Mouse (Mus musculus): ENCODE measurements around the gene Dohh. TPM values are rescaled to one million over a fixed set of nuclear protein-coding genes. Genes with fewer than 3 reads are reported as not detected.
A peak's percentile ranks its signal among the peaks of the same experiment; 100 is the strongest.

The Dohh gene
- polyA plus RNA-seq (2014; fragmentation: Nextera tagmentation; extraction: Ambion mirVana): 61.4 and 67.1 TPM in 2 replicates

DNA sequence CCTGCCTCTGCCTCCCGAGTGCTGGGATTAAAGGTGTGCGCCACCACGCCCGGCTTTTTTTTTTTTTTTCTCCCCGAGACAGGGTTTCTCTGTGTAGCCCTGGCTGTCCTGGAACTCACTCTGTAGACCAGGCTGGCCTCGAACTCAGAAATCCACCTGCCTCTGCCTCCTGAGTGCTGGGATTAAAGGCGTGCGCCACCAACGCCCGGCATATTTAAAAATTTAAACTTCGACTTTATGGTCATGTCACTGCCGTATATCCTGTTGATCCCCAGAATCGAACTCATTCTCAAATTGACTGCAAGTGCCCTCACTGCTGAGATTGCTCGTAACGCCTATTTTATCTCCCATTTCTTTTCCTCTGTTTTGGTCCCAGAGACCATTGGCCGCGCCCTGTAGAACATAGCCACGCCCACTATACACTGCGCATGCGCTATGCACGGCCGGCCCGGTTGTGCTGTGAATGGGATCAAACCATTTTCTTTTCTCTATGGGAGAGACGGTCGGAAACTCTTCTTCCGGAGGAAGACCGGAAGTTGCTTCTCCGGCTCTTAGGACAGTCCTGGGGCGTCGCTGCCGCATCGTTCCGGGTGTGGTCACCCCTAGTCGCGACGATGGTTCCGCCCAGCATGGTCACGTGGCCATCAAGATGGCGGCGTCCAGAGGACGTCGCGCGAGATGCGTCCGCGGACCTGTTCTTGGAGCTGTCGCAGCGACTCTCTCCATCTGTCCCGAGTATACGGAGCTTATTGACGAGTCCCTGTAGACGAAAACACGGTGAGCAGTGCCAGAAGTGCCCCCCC, at the start of gene Dohh, which contains the start of gene Gm48551:
Gene Dohh, plus strand, starts transcription at position 627 of the 803 bp plus-strand sequence.
Gene Gm48551, plus strand, starts transcription at position 665 of the 803 bp plus-strand sequence.
- no peaks in the 10 kb centered on the region for H3K27me3 ChIP-seq (replicated peaks; ENCODE audit: control insufficient read depth, insufficient read depth, low read length)
- DNase-seq (ENCODE audit: low spot score) (peak; percentile 99), ATAC-seq (ENCODE audit: low read depth) (peak; percentile 97)
- 5% methylated on average over 50 of the region's 54 CpGs for WGBS
- 0 out of 2 replicates have a peak, but pooled peaks cover 10% of the 10 kb centered on the region for H3K4me1 ChIP-seq (ENCODE audit: control insufficient read depth, insufficient read depth, low read length)
- H3K36me3 ChIP-seq (ENCODE audit: control insufficient read depth, insufficient read depth, low read length): peaks cover 33% of the 10 kb centered on the region
- peak within 1 kb of the TSS; percentile 99 for H3K4me3 ChIP-seq (ENCODE audit: low read depth, low read length)
- H3K9me3 ChIP-seq (ENCODE audit: control insufficient read depth, low read length): no peaks in the 10 kb centered on the region
- peak within 1 kb of the TSS; percentile 86 for H3K9ac ChIP-seq (ENCODE audit: low read depth, low read length)
- peak within 1 kb of the TSS; percentile 83 for H3K27ac ChIP-seq (replicated peaks; ENCODE audit: low read depth, low read length)
- peak within 1 kb of the TSS; percentile 90 for H3K4me2 ChIP-seq (ENCODE audit: low read depth, low read length)

DNA sequence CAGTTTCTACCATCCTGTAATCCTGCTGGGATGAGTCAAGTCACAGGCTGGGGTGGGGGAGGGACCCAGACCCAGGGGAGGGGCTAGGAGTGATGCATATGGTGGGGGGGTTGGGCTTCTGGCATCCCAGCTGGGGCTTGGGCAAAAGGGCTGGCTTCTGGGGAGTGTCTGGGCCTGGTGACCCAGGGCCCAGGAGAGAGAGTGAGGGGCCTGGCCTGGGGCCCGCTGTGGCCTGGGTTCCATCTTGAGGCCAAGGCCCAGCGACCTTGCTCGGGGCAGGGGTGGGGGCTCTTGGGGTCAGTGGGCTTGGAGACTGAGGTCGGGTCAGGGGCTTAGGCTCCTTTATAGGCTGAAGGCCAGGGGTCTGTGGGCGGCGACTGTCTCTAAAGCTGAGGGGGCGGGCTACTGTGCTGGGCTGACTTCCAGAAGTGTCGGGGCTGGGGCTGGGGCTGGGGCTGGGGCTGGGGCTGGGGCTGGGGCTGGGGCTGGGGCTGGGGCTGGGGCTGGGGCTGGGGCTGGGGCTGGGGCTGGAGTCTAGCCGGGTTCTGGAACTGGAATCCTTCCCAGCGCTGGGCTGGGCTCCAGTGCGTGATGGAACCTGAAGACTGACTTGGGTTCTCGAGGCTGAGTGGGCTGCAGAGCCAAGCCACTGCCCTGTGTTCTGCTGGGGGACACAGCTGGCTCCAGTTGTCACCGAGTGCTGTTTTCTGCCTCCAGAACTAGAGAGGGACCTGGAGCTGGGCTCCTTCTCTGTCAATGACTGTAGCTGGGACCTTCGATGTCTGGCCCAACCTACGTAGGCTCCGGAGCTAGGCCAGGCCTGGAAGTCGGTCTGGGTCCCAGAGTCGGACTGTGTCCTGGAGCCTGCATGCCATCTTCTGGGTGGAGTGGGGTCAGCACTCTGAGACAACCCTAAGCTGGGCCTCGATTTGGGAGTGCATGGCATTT, 48.6 kb upstream of the Dohh start:
- Histone ChIP-seq H3K4me1 (ENCODE audit: control insufficient read depth, insufficient read depth, low read length) (peaks cover 13% of the 10 kb centered on the region), H3K27me3 (replicated peaks; ENCODE audit: control insufficient read depth, insufficient read depth, low read length) (peaks cover 24% of the 10 kb centered on the region), H3K36me3 (ENCODE audit: control insufficient read depth, insufficient read depth, low read length) (no peaks in the 10 kb centered on the region), H3K9ac (ENCODE audit: low read depth, low read length) (0 out of 2 replicates have a peak overlapping the region, but pooled peaks have one; percentile 45), H3K4me3 (ENCODE audit: low read depth, low read length) (no peak overlapping the region), H3K4me2 (ENCODE audit: low read depth, low read length) (peak overlapping the region; percentile 8; the same call in 1 of the 2 replicates), H3K27ac (replicated peaks; ENCODE audit: low read depth, low read length) (peak overlapping the region; percentile 86), H3K9me3 (ENCODE audit: control insufficient read depth, low read length) (no peaks in the 10 kb centered on the region)
- peak; percentile 68 for DNase-seq (ENCODE audit: low spot score)
- WGBS: 35% methylated on average over 14 of the region's 19 CpGs
- peak; percentile 55 for ATAC-seq (ENCODE audit: low read depth)

- Histone ChIP-seq H3K36me3 (ENCODE audit: control insufficient read depth, insufficient read depth, low read length) (no peaks in the 10 kb centered on the region), H3K4me1 (ENCODE audit: control insufficient read depth, insufficient read depth, low read length) (peaks cover 13% of the 10 kb centered on the region), H3K27ac (replicated peaks; ENCODE audit: low read depth, low read length) (peak overlapping the region; percentile 86), H3K9ac (ENCODE audit: low read depth, low read length) (no peak overlapping the region), H3K27me3 (replicated peaks; ENCODE audit: control insufficient read depth, insufficient read depth, low read length) (peaks cover 28% of the 10 kb centered on the region), H3K9me3 (ENCODE audit: control insufficient read depth, low read length) (no peaks in the 10 kb centered on the region), H3K4me3 (ENCODE audit: low read depth, low read length) (no peak overlapping the region), H3K4me2 (ENCODE audit: low read depth, low read length) (no peak overlapping the region)
- no peak for DNase-seq (ENCODE audit: low spot score)
- no peak for ATAC-seq (ENCODE audit: low read depth)
- WGBS: 85% methylated on average over 4 of the region's 4 CpGs
Measured at GRCm38 (mm10) chr10:81336558-81336957, 47.7 kb upstream of the Dohh start.

DNA sequence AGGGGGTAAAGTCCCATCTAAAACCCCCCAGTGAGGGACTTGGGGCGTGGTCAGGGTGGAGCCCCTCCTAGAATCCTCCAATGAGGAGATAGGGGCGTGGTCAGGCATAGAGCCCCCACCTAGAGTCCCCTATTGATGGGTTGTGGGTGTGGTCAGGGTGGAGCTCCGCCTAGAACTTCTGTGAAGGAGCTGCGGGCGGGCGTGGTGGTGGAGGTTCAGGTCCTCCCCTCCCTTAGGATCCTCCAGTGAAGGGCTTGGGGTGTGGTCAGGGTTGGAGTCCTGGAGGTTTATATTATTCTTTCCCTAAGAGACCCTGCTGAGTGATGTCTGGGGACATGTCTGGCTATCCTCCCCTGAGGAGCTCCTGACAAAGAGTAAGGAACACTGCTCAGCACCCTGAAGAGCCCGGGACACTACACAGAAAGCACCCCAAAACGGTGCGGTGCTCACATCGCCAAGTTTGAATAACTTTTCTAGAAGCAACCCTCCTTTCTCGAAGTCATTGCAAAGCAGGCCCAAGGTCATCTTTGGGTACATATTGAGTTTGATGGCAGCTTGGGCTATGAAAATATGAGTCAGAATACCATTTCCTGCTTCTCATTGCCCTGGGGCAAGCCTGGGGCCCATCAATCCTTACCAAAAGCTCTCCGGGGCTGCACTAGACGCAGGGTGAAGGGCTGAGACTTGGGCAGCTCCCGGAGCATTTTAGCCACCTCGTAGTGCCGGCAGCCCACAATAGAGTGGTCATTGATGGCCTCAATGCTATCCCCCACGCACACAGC, 43.5 kb upstream of the Dohh start:
- H3K4me1 ChIP-seq (ENCODE audit: control insufficient read depth, insufficient read depth, low read length): peaks cover 5% of the 10 kb centered on the region
- H3K36me3 ChIP-seq (ENCODE audit: control insufficient read depth, insufficient read depth, low read length): no peaks in the 10 kb centered on the region; the same call in 1 of the 2 replicates
- no peak overlapping the region for H3K9ac ChIP-seq (ENCODE audit: low read depth, low read length)
- DNase-seq (ENCODE audit: low spot score) (no peak), ATAC-seq (ENCODE audit: low read depth) (no peak)
- no peak overlapping the region for H3K27ac ChIP-seq (replicated peaks; ENCODE audit: low read depth, low read length)
- peaks cover 47% of the 10 kb centered on the region for H3K27me3 ChIP-seq (replicated peaks; ENCODE audit: control insufficient read depth, insufficient read depth, low read length)
- no peak overlapping the region for H3K4me3 ChIP-seq (ENCODE audit: low read depth, low read length)
- no peak overlapping the region for H3K4me2 ChIP-seq (ENCODE audit: low read depth, low read length)
- 33% methylated on average over 17 of the region's 17 CpGs for WGBS
- H3K9me3 ChIP-seq (ENCODE audit: control insufficient read depth, low read length): no peaks in the 10 kb centered on the region

- no peak overlapping the region for H3K9ac ChIP-seq (ENCODE audit: low read depth, low read length)
- DNase-seq (ENCODE audit: low spot score): no peak
- no peak overlapping the region for H3K4me2 ChIP-seq (ENCODE audit: low read depth, low read length)
- 37% methylated on average over 16 of the region's 16 CpGs for WGBS
- no peaks in the 10 kb centered on the region for H3K4me1 ChIP-seq (ENCODE audit: control insufficient read depth, insufficient read depth, low read length)
- H3K27me3 ChIP-seq (replicated peaks; ENCODE audit: control insufficient read depth, insufficient read depth, low read length): peaks cover 47% of the 10 kb centered on the region
- no peak overlapping the region for H3K4me3 ChIP-seq (ENCODE audit: low read depth, low read length)
- H3K36me3 ChIP-seq (ENCODE audit: control insufficient read depth, insufficient read depth, low read length): peaks cover 4% of the 10 kb centered on the region
- no peak for ATAC-seq (ENCODE audit: low read depth)
- H3K27ac ChIP-seq (replicated peaks; ENCODE audit: low read depth, low read length): no peak overlapping the region
- H3K9me3 ChIP-seq (ENCODE audit: control insufficient read depth, low read length): no peaks in the 10 kb centered on the region
Measured at GRCm38 (mm10) chr10:81341333-81341949, 42.8 kb upstream of the Dohh start.

DNA sequence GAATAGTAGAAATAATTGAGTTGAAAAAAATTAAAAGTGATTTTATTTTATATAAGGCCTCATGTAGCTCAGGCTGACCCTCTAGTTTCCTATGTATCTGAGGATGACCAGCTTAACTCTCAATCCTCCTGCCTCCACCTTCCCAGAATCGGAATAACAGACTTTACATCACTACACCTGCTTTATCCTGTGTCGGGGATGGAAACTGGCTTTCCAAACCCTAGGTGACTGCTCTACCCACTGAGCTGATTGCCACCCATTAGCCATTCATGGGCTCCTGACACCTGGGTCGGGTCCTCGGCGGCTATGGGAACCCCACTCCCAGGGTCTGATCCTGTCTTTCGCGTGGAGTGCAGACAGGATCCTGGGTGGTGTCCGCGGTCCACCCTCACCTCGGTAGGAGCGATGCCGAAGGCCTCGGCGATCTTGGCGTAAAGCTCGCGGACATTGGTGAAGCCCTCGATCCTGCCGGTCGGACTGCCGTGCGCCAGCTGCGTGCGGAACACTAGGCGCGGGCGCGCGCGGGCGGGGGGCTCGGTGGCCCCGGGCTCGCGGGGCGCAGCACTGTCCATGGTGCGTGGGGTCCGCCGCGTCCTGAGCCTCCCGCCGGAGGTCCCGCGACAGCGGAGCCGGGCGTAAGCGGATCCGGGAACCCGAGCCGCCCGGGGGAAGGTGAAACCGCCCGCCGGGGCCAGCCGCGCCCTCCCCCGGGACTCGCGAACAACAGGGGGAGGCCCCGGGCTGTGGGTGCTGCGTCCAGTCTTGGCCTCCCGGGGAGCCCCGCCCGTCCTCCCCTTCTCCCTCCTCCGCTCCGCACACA, 41.3 kb upstream of the Dohh start, which contains the start of gene Gipc3:
Gene Gipc3, minus strand, starts transcription at position 581 of the 820 bp plus-strand sequence.
- DNase-seq (ENCODE audit: low spot score): no peak
- Histone ChIP-seq H3K9me3 (ENCODE audit: control insufficient read depth, low read length) (no peaks in the 10 kb centered on the region), H3K4me3 (ENCODE audit: low read depth, low read length) (peak within 1 kb of the TSS; percentile 42), H3K27ac (replicated peaks; ENCODE audit: low read depth, low read length) (no peak within 1 kb of the TSS), H3K27me3 (replicated peaks; ENCODE audit: control insufficient read depth, insufficient read depth, low read length) (peaks cover 41% of the 10 kb centered on the region), H3K4me1 (ENCODE audit: control insufficient read depth, insufficient read depth, low read length) (peaks cover 8% of the 10 kb centered on the region; the same call in 1 of the 2 replicates), H3K9ac (ENCODE audit: low read depth, low read length) (peak within 1 kb of the TSS; percentile 57), H3K4me2 (ENCODE audit: low read depth, low read length) (peak within 1 kb of the TSS; percentile 75), H3K36me3 (ENCODE audit: control insufficient read depth, insufficient read depth, low read length) (peaks cover 12% of the 10 kb centered on the region)
- ATAC-seq (ENCODE audit: low read depth): no peak
- 10% methylated on average over 20 of the region's 67 CpGs for WGBS

- 48% methylated on average over 8 of the region's 8 CpGs for WGBS
- no peak overlapping the region for H3K4me3 ChIP-seq (ENCODE audit: low read depth, low read length)
- H3K4me1 ChIP-seq (ENCODE audit: control insufficient read depth, insufficient read depth, low read length): peaks cover 17% of the 10 kb centered on the region
- H3K9me3 ChIP-seq (ENCODE audit: control insufficient read depth, low read length): no peaks in the 10 kb centered on the region
- DNase-seq (ENCODE audit: low spot score) (no peak), ATAC-seq (ENCODE audit: low read depth) (no peak)
- no peak overlapping the region for H3K9ac ChIP-seq (ENCODE audit: low read depth, low read length)
- H3K27ac ChIP-seq (replicated peaks; ENCODE audit: low read depth, low read length): no peak overlapping the region
- peaks cover 41% of the 10 kb centered on the region for H3K27me3 ChIP-seq (replicated peaks; ENCODE audit: control insufficient read depth, insufficient read depth, low read length)
- H3K4me2 ChIP-seq (ENCODE audit: low read depth, low read length): no peak overlapping the region
- peaks cover 13% of the 10 kb centered on the region for H3K36me3 ChIP-seq (ENCODE audit: control insufficient read depth, insufficient read depth, low read length)
Measured at GRCm38 (mm10) chr10:81344421-81345161, 39.6 kb upstream of the Dohh start.

All from embryonic facial prominence, embryonic 14.5 days (tissue).